Mouse (Mus musculus): ENCODE measurements around the gene Map4k1.

- no peak for TF ChIP-seq POLR2A (IDR thresholded peaks at IDR 0.05; ENCODE audit: borderline replicate concordance, extremely low read depth, low read depth, low read length)
- 0 out of 2 replicates have a peak, but pooled peaks have one; percentile 13 for TF ChIP-seq CTCF (IDR thresholded peaks at IDR 0.05; ENCODE audit: insufficient read depth, low read length)
These were observed 8.8 kb upstream of the Map4k1 start for GRCm38 (mm10) chr7:28973025-28973424.
